Mouse (Mus musculus): ENCODE measurements around the gene Six2. TPM values are rescaled to one million over a fixed set of nuclear protein-coding genes. Genes with fewer than 3 reads are reported as not detected.

Gene Six2
- 12.5 and 15.3 TPM in 2 replicates for polyA plus RNA-seq (2016; fragmentation: Nextera tagmentation; extraction: Ambion mirVana)

GRCm38 (mm10) chr17:85688236-85688910 lies at the start of gene Six2:
Six2 (minus strand) TSS chr17:85688274.
- H3K27me3 ChIP-seq: peaks cover 95% of the 10 kb centered on the region
- peak; percentile 95 for ATAC-seq (ENCODE audit: low FRiP score)
- peak within 1 kb of the TSS; percentile 79 for H3K27ac ChIP-seq
- H3K9me3 ChIP-seq (replicated peaks): no peaks in the 10 kb centered on the region
- peak within 1 kb of the TSS; percentile 67 for H3K9ac ChIP-seq
- peak within 1 kb of the TSS; percentile 43 for H3K4me3 ChIP-seq
- H3K4me2 ChIP-seq (replicated peaks): peak within 1 kb of the TSS; percentile 62
- WGBS: under 1% methylated on average over 55 of the region's 55 CpGs
- peaks cover 28% of the 10 kb centered on the region for H3K4me1 ChIP-seq
- no peaks in the 10 kb centered on the region for H3K36me3 ChIP-seq

- no peaks in the 10 kb centered on the region for H3K36me3 ChIP-seq
- no peaks in the 10 kb centered on the region for H3K4me1 ChIP-seq
- no peak for ATAC-seq (ENCODE audit: low FRiP score)
- 41% methylated on average over 18 of the region's 19 CpGs for WGBS
- no peak overlapping the region for H3K9ac ChIP-seq
- H3K4me3 ChIP-seq: no peak overlapping the region
- no peak overlapping the region for H3K4me2 ChIP-seq (replicated peaks)
- no peak overlapping the region for H3K27ac ChIP-seq
- H3K27me3 ChIP-seq: no peaks in the 10 kb centered on the region
- no peaks in the 10 kb centered on the region for H3K9me3 ChIP-seq (replicated peaks)
Measured at GRCm38 (mm10) chr17:85737090-85737780, 49.2 kb upstream of the Six2 start.

DNA sequence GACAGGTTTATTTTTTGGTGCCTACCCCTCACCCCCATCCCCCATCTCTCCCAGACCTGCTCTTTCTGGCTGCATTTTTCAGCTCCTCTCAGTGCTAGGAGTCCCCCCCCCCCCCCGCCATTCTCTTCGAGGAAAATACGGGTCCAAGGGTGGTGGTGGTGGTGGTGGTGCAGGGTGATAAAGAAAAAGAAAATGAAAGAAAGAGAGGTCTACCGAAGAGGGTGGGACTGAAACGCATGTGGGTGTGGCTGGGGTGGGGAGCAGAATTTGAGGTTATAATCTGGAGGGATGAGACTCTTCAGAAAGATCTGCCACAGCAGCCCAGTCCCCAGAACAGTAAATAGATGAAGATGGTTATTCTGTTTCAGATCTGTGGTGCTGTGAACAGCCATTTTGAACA lies 43.3 kb upstream of the Six2 start:
- ATAC-seq (ENCODE audit: low FRiP score): no peak
- WGBS: 83% methylated on average over 5 of the region's 5 CpGs
- Histone ChIP-seq H3K36me3 (no peaks in the 10 kb centered on the region), H3K27ac (no peak overlapping the region), H3K9ac (no peak overlapping the region), H3K4me2 (replicated peaks) (no peak overlapping the region), H3K4me1 (no peaks in the 10 kb centered on the region), H3K4me3 (no peak overlapping the region), H3K9me3 (replicated peaks) (no peaks in the 10 kb centered on the region), H3K27me3 (0 out of 2 replicates have a peak, but pooled peaks cover 2% of the 10 kb centered on the region)

DNA sequence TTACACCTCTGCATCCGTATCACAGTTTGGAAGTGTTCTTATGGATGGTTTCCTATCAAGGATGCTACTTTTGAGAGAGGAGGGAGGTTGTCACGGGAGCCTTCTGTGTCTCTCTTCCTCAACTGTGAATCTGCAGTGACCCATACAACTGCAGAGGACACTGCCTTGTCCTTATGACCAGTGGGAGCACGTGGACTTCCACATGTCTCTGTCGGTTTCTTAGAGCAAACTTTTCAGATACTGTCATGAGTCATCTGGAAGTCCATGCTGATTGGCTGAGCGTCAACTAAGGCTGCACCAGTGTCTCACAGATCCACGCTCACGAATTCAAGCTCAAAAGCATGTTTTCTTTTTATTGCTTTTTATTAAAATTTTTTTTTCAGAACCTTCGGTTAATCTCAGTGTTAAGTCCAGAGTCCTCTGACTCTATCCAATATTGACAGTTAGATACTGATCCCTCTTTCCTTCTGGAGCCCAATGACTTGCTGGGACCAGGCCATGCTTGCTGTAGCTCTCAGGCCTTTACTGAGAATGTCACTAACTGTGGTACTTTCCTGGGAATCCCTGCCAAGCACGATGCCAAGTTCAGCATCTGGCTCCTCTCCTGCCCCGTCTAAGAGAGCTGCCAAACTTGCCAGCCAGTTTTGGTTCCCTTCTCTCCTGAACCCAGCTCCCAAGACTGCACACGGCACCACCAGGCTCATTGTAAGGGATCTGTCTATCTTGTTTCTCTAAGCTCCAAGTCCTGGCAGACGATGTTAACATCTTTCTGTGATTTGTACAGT lies 42.3 kb upstream of the Six2 start:
- no peak overlapping the region for H3K4me3 ChIP-seq
- H3K9me3 ChIP-seq (replicated peaks): no peaks in the 10 kb centered on the region
- ATAC-seq (ENCODE audit: low FRiP score): no peak
- no peak overlapping the region for H3K27ac ChIP-seq
- 0 out of 2 replicates have a peak, but pooled peaks cover 2% of the 10 kb centered on the region for H3K27me3 ChIP-seq
- no peak overlapping the region for H3K4me2 ChIP-seq (replicated peaks)
- H3K36me3 ChIP-seq: no peaks in the 10 kb centered on the region
- no peaks in the 10 kb centered on the region for H3K4me1 ChIP-seq
- no peak overlapping the region for H3K9ac ChIP-seq
- WGBS: 90% methylated on average over 12 of the region's 12 CpGs

GRCm38 (mm10) chr17:85728071-85728718 lies 40.1 kb upstream of the Six2 start:
- no peak for ATAC-seq (ENCODE audit: low FRiP score)
- H3K36me3 ChIP-seq: no peaks in the 10 kb centered on the region
- no peaks in the 10 kb centered on the region for H3K4me1 ChIP-seq
- WGBS: 94% methylated on average over 5 of the region's 5 CpGs
- no peaks in the 10 kb centered on the region for H3K9me3 ChIP-seq (replicated peaks)
- no peak overlapping the region for H3K27ac ChIP-seq
- H3K27me3 ChIP-seq: 0 out of 2 replicates have a peak, but pooled peaks cover 2% of the 10 kb centered on the region
- H3K4me2 ChIP-seq (replicated peaks): no peak overlapping the region
- H3K9ac ChIP-seq: no peak overlapping the region
- H3K4me3 ChIP-seq: no peak overlapping the region

- Histone ChIP-seq H3K4me1 (no peaks in the 10 kb centered on the region), H3K4me2 (replicated peaks) (no peak overlapping the region), H3K36me3 (no peaks in the 10 kb centered on the region), H3K9me3 (replicated peaks) (no peaks in the 10 kb centered on the region), H3K27me3 (0 out of 2 replicates have a peak, but pooled peaks cover 2% of the 10 kb centered on the region), H3K27ac (no peak overlapping the region), H3K4me3 (no peak overlapping the region), H3K9ac (no peak overlapping the region)
- WGBS: 93% methylated on average over 9 of the region's 9 CpGs
- no peak for ATAC-seq (ENCODE audit: low FRiP score)
Measured at GRCm38 (mm10) chr17:85725988-85726387, 37.9 kb upstream of the Six2 start.

GRCm38 (mm10) chr17:85723166-85723565 lies 35.1 kb upstream of the Six2 start:
- no peaks in the 10 kb centered on the region for H3K9me3 ChIP-seq (replicated peaks)
- H3K4me2 ChIP-seq (replicated peaks): no peak overlapping the region
- H3K27me3 ChIP-seq: peaks cover 6% of the 10 kb centered on the region; the same call in 1 of the 2 replicates
- no peaks in the 10 kb centered on the region for H3K36me3 ChIP-seq
- H3K27ac ChIP-seq: no peak overlapping the region
- no peak for ATAC-seq (ENCODE audit: low FRiP score)
- H3K4me3 ChIP-seq: no peak overlapping the region
- no peak overlapping the region for H3K9ac ChIP-seq
- WGBS: 86% methylated on average over 5 of the region's 5 CpGs
- H3K4me1 ChIP-seq: no peaks in the 10 kb centered on the region

DNA sequence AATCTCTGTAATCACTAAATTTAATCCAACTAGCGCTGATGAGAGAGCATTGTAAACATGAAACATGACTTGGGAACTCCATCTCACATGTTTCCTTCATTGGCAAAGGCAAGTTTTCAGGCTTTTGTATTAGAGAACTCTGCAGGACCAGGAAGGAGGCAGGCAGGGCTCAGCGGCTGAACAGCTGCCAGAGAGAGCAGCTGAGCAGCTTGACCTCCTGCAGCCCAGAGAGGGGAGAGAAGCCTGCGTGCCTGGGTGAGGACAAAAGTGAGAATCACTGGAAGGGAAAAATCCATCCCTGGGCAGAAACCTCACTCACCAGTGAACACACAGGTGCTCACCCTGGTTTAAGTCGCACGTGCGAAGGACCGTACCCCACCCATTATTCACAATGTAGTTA lies 29.2 kb upstream of the Six2 start:
- no peak for ATAC-seq (ENCODE audit: low FRiP score)
- Histone ChIP-seq H3K9ac (no peak overlapping the region), H3K9me3 (replicated peaks) (no peaks in the 10 kb centered on the region), H3K27ac (no peak overlapping the region; the same call in 1 of the 2 replicates), H3K4me2 (replicated peaks) (no peak overlapping the region), H3K27me3 (peaks cover 26% of the 10 kb centered on the region), H3K4me1 (peaks cover 7% of the 10 kb centered on the region; the same call in 1 of the 2 replicates), H3K4me3 (no peak overlapping the region), H3K36me3 (no peaks in the 10 kb centered on the region)
- 62% methylated on average over 7 of the region's 7 CpGs for WGBS

GRCm38 (mm10) chr17:85715784-85716183 lies 27.7 kb upstream of the Six2 start:
- Histone ChIP-seq H3K36me3 (no peaks in the 10 kb centered on the region), H3K9me3 (replicated peaks) (no peaks in the 10 kb centered on the region), H3K4me3 (no peak overlapping the region), H3K9ac (no peak overlapping the region), H3K27me3 (peaks cover 28% of the 10 kb centered on the region), H3K4me1 (peaks cover 7% of the 10 kb centered on the region; the same call in 1 of the 2 replicates), H3K4me2 (replicated peaks) (no peak overlapping the region), H3K27ac (no peak overlapping the region)
- WGBS: 55% methylated on average over 11 of the region's 11 CpGs
- no peak for ATAC-seq (ENCODE audit: low FRiP score)

DNA sequence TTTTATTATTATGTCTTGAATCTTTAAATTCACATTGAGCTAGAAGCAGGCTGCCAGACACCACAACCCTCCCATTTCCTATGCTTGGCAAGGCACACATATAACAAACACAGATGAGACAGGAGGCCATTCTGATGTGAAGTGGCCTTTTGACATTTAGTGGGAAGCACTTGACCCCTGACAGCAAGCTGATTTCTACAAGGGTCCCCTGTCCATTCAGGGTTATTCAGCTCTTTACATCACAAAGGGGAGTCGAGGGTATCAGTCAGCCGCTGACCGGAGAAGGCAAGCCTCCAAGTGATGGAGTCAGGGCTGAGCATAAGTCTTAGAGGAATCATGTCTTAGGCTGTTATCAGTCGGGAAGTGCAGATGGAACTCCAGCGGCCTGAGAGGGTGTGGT lies 26.3 kb upstream of the Six2 start:
- Histone ChIP-seq H3K4me2 (replicated peaks) (no peak overlapping the region), H3K9ac (no peak overlapping the region), H3K27me3 (peaks cover 28% of the 10 kb centered on the region), H3K4me1 (peaks cover 7% of the 10 kb centered on the region; the same call in 1 of the 2 replicates), H3K27ac (no peak overlapping the region), H3K9me3 (replicated peaks) (no peaks in the 10 kb centered on the region), H3K4me3 (no peak overlapping the region), H3K36me3 (no peaks in the 10 kb centered on the region)
- no peak for ATAC-seq (ENCODE audit: low FRiP score)
- 31% methylated on average over 5 of the region's 5 CpGs for WGBS

GRCm38 (mm10) chr17:85712874-85713273 lies 24.8 kb upstream of the Six2 start:
- no peak overlapping the region for H3K4me2 ChIP-seq (replicated peaks)
- no peak for ATAC-seq (ENCODE audit: low FRiP score)
- H3K4me3 ChIP-seq: no peak overlapping the region
- H3K27me3 ChIP-seq: peaks cover 32% of the 10 kb centered on the region
- H3K9me3 ChIP-seq (replicated peaks): no peaks in the 10 kb centered on the region
- 83% methylated on average over 10 of the region's 10 CpGs for WGBS
- no peaks in the 10 kb centered on the region for H3K36me3 ChIP-seq
- peaks cover 7% of the 10 kb centered on the region; the same call in 1 of the 2 replicates for H3K4me1 ChIP-seq
- no peak overlapping the region for H3K9ac ChIP-seq
- no peak overlapping the region for H3K27ac ChIP-seq
